Mouse (Mus musculus) layer of hippocampus, adult 8-10 months (tissue): ENCODE results near the gene Chst11. TPM values are rescaled to one million over a fixed set of nuclear protein-coding genes. Genes with fewer than 3 reads are reported as not detected.

ENCODE experiments used
- DNase-seq, 2 experiments: peaks; one replicate each; pipeline ENCODE4 v3.0.0; 2022; ENCODE audit warnings: low spot score in 2 of 2
- total RNA-seq, 4 experiments: library from RNA; stranded (reverse); gene quantifications; 2 replicates each; pipeline ENCODE4 v1.2.4; 2022

Gene Chst11
- total RNA-seq, 4 experiments from 2014 or later, result 50.0 to 55.8 (median 50.9) TPM

GRCm38 (mm10) chr10:83140258-83140936 lies 155.1 kb downstream of the Chst11 start:
- peak; percentile 58 to 76 for DNase-seq

GRCm38 (mm10) chr10:83141434-83141833 lies 156.1 kb downstream of the Chst11 start:
- no peak for DNase-seq

GRCm38 (mm10) chr10:83143049-83143448 lies 157.8 kb downstream of the Chst11 start:
- peak; percentile 33 to 60 for DNase-seq

DNA sequence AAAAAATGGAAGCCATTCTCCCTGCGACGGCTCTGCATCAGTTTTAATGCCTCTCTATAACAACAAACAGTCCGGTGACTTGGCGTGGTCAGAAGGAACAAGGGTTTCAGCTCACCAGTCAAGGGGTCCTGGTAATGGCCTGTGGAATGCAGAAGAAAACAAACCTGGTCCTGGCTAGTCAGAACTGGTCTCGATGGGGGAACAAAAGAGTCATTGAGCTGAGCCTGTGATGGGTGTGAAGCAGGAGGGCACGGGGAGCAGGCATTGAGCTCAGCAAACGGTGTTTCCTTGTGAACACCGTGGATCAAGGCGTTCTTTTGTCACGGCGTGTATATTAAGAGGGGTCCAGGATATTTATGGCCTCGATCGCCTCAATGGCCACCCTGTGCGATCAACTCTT lies 160.5 kb downstream of the Chst11 start:
- no peak for DNase-seq

- DNase-seq, result peak; percentile 45 to 54
Observed at GRCm38 (mm10) chr10:83149342-83150178, 164.3 kb downstream of the Chst11 start.

- no peak for DNase-seq
Observed at GRCm38 (mm10) chr10:83150587-83150986, 165.3 kb downstream of the Chst11 start.

- DNase-seq, result no peak
Observed at GRCm38 (mm10) chr10:83151362-83151761, 166.1 kb downstream of the Chst11 start.

DNA sequence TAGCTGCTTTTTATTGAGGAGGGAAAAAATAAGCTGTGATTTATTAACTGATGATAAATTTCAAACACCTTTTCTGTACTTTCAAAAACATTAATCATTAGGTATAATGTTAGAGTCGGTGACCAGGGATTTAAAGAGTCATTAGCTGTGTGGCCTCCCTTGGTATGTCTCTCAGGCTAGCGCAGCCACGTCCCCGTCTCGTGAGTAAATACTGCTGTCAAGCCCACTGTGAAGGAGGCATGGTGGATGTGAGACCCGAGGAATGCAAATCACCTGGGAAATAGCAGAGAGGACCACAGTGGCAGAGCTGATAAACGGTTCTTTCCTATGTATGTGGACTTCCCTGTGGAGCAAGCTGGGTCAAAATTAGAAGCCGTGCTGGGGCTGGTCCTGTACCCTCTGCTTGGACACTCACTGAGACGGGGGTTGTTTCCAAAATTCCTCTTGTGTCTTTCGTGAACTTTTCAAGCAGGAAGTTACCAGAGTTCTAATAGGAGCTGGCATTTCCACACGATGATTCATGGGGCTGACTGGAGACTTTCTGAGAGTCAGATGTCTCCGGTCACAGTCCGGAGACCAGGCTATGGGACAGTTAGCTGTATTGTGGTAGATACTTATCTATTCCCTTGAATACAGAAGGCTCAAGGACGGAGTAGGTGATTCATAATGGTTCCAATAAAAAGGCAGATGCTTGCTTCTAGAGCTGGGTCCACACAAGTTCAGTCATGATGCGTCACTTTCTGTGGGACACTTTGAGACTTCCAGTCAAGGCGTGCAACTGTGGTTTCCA lies 166.8 kb downstream of the Chst11 start:
- no peak for DNase-seq

GRCm38 (mm10) chr10:83152723-83153122 lies 167.4 kb downstream of the Chst11 start:
- DNase-seq, result no peak

- no peak for DNase-seq
Observed at GRCm38 (mm10) chr10:83153374-83153773, 168.1 kb downstream of the Chst11 start.

DNA sequence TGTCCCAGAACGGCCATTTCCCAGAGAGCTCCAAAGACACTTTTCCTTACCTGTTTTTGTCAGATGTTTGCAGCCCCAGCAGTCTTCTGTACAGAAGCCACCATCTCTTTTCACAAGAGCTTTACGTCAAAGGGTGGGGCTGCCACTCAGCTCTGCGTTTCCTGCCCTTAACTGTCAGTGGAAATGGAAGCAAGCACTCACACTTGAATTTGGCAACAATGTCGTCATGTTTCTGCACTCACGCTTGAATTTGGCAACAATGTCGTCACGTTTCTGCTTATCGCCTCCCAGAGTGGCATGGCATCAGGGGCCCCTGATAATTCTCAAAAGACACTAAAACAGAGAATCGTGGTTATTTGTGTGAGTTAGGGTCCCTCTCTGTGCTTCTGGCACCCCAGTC lies 168.6 kb downstream of the Chst11 start:
- no peak for DNase-seq

- no peak for DNase-seq
Observed at GRCm38 (mm10) chr10:83157289-83157688, 172.0 kb downstream of the Chst11 start.

- no peak for DNase-seq
Observed at GRCm38 (mm10) chr10:83158322-83158721, 173.0 kb downstream of the Chst11 start.

DNA sequence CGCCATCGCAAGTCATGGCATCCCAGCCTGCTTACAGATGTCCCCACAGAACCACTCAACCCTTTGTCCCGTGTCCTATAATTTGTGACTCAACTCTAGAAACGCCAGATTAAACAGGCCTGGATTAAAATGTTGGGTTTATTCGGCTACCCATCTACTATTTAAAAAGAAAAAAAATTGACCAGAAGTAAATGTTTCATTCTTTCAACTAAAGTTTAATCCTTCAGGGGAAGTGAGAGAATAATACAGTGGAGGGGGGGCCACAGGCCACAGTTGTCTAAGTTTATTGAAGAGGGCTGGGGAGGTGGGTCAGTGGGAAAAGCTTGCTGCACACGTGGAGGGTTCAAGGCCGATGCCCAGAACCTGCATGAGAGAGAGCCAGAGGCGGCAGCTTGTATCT lies 173.9 kb downstream of the Chst11 start:
- no peak for DNase-seq

DNA sequence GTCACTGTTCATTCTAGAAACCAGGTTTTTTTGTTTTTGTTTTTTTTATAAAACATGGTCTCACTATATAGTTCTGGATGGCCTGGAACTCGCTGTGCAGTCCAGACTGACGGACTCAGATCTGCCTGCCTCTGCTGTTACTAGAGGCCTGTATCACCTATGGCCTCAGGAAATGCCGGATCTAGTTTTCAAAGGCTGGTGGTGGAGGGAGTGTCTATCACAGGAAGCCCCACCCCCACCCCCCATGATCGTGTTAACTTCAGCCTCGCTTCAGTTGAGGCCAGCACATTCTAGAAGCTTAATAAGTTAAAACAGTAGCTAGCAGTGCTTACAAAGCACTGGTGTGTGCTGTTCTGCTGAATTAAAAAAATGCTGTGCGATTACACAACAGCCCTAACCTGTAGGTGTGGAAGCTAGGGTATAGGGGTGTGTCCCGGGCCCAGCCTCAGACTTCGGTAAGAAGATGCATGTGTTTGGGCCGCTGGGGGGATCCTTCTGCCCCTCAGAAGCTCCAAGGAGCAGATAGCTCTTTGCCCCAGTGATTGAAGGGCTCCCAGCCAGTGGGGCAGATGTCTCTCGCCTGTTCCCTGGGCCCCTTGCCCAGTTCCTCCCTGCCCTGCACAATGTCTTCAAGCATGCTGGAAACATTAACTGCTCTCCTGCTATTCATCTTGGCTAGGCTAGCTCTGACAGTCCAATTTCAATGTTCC lies 176.5 kb downstream of the Chst11 start:
- DNase-seq, result peak in 1 of 2 experiments; percentile 59

GRCm38 (mm10) chr10:83163946-83164345 lies 178.6 kb downstream of the Chst11 start:
- no peak for DNase-seq

DNA sequence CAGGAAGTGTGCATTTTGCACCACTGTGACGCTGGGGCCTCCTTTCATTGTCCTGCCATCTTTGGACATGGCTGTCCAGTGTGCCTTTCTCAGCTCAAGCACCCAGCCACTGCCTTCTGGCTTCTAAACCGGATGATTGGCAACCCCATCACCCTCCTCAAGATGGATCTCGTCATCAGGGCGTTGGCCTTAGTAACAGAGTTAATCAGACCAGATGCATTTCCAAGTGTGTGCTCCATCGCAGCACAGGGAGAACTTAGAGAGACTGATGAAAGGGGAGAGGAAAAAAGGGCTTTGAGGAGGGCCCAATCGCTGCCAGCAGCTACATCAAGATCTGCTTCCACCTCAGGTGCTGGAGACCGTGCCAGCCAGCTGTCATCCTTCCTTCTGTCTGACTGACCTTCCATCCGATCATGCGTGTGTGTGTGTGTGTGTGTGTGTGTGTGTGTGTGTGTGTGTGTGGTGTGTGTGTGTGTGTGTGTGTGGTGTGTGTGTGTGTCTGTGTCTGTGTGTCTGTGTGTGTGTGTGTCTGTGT lies 179.7 kb downstream of the Chst11 start:
- DNase-seq, result no peak

GRCm38 (mm10) chr10:83165521-83166243 lies 180.4 kb downstream of the Chst11 start:
- peak in 1 of 2 experiments; percentile 38 for DNase-seq

- no peak for DNase-seq
Observed at GRCm38 (mm10) chr10:83166272-83166671, 181.0 kb downstream of the Chst11 start.

DNA sequence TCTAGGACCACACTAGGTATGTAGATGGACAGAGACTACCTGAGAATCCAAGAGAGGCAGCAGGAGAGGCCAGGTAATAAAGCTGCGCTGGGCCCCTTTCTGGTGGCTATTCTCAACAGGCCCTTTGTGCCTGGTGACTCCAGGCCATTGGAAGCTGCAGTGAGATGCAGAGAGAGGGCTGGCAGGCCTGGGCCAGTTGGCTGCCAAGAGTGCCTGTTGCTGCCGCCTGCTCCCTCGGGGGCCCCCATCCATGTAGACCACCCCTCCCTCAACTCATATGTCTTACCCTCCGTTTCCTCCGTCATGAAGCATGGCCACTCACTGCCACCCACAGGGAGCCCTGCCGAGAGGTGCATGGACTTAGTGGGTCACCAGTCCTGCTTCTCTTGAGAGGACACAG lies 182.2 kb downstream of the Chst11 start:
- no peak for DNase-seq
